Mouse (Mus musculus): Measurements from ENCODE around the gene Lamtor1. TPM values are rescaled to one million over a fixed set of nuclear protein-coding genes. Genes with fewer than 3 reads are reported as not detected.
A peak's percentile ranks its signal among the peaks of the same experiment; 100 is the strongest.
"Not testable (repeated sequence)": the region's sequence is repeated elsewhere in the genome, so short reads cannot be mapped to it uniquely, and the experiment has no call there.

Lamtor1 gene
- polyA plus RNA-seq, 1 experiment from 2014 or later = 176 TPM

DNA sequence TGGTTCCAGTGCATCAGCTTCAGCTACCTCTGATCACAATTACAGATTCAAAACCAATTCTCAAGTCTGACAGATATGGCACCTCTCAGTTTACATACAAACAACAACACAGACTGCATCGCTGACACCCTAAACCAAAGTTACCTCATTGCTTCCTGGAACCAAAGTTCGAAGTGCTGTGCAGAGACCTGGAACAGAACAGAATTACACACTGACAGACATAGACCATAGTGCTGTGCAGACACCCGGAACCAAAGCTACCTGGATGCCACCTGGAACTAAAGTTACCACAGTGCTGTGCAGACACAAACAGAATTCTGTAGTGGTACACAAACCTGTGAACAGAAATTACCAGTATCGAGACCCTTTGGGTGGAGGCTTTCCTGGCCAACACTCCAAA lies 34.1 kb downstream of the Lamtor1 start:
- no peaks in the 10 kb centered on the region for H3K9me3 ChIP-seq
- peaks cover 10% of the 10 kb centered on the region for H3K36me3 ChIP-seq
- no peak overlapping the region for H3K4me3 ChIP-seq
- H3K27ac ChIP-seq = no peak overlapping the region
- DNase-seq (ENCODE audit: low spot score) = no peak
- H3K27me3 ChIP-seq (ENCODE audit: insufficient read depth, poor library complexity, severe bottlenecking) = no peaks in the 10 kb centered on the region
- WGBS = 92% methylated on average over 4 of the region's 4 CpGs
- H3K4me1 ChIP-seq = no peaks in the 10 kb centered on the region

DNA sequence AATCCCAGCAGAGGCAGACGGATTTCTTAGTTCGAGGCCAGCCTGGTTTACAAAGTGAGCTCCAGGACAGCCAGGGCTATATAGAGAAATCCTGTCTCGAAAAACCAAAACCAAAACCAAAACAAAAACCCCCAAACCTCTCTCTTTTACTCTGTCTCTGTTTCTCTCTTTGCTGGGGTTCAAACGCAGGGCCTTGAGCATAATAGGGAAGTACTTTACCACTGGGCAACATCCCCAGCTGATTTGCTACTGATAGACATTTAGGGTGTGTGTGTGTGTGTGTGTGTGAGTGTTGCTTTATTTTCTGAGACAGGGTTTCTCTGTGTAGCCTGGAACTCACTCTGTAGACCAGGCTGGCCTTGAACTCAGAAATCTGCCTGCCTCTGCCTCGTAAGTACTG lies 43.3 kb downstream of the Lamtor1 start:
- H3K4me3 ChIP-seq = not testable (repeated sequence)

DNA sequence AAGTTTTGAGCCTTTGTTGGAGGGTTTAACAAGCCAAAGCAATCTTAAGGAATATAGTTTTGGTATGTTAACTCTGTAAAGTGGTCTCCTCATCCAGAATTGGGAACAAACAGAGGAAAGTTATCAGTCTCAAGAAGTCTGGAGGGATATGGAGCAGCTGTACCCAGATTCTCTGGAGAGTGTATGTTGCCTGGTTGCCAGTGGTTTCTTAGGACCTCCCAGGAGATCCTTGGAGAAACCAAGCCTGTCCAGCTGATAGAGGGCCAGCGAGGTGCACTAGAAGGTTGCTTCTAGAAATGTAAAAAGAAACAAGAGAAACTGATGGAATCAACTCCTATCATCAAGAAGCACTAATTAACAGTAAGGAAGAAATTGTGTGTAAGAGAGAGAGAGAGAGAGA lies 45.9 kb downstream of the Lamtor1 start:
- Histone ChIP-seq H3K4me1 (peaks cover 7% of the 10 kb centered on the region; the same call in 1 of the 2 replicates), H3K27me3 (ENCODE audit: insufficient read depth, poor library complexity, severe bottlenecking) (no peaks in the 10 kb centered on the region), H3K27ac (no peak overlapping the region), H3K36me3 (no peaks in the 10 kb centered on the region), H3K4me3 (no peak overlapping the region), H3K9me3 (no peaks in the 10 kb centered on the region)
- whole genome bisulfite sequencing = 75% methylated on average over 1 of the region's 1 CpGs
- DNase-seq (ENCODE audit: low spot score) = peak; percentile 24

More for the DNA sequence above, 43.3 kb downstream of the Lamtor1 start:
- H3K36me3 ChIP-seq; H3K4me1 ChIP-seq; H3K27me3 ChIP-seq (ENCODE audit: insufficient read depth, poor library complexity, severe bottlenecking); H3K27ac ChIP-seq; H3K9me3 ChIP-seq: not testable (repeated sequence)
- peak; percentile 42 for DNase-seq (ENCODE audit: low spot score)
- WGBS = 93% methylated on average over 5 of the region's 5 CpGs

DNA sequence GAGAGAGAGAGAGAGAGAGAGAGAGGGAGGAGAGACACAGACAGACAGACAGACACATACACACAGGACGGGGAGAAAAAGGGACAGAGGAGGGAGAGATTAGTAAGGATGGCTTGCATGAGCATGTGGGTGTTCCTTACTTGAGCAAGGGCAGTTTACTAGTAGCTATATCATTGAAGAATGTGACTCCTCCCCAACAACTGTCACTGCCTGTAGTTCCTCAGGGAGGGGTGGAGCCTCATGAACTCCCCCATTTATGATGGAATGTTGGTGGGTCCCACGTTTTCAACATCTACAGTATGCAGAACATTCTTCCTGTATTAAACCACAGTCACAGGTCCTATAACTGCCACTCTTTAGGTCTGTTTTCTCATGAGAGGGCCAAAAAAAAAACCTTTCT lies 46.4 kb downstream of the Lamtor1 start:
- DNase-seq (ENCODE audit: low spot score) = peak; percentile 17
- Histone ChIP-seq H3K4me1 (peaks cover 7% of the 10 kb centered on the region; the same call in 1 of the 2 replicates), H3K9me3 (no peaks in the 10 kb centered on the region), H3K4me3 (no peak overlapping the region), H3K27me3 (ENCODE audit: insufficient read depth, poor library complexity, severe bottlenecking) (no peaks in the 10 kb centered on the region), H3K36me3 (no peaks in the 10 kb centered on the region), H3K27ac (no peak overlapping the region)
- 58% methylated on average over 2 of the region's 2 CpGs for WGBS

DNA sequence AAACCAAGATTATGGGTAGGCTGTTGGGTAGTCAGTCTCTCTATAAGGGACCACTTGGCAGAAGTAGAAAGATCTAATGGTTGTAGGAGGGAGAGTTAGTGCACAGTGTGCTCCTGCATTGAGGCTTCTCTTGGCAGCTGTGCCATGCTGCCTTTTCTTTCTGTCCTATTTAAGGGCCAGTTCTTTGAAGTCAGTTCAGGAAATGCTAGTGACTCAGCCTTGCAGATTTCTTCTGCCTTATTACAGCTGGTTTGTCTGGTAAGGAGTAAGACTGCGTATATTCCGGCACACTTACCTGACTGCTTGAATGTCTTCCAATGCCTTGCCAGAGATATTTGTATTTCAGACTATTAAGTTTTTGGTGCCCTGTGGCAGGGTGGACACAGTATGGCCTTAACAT lies 48.5 kb downstream of the Lamtor1 start:
- H3K36me3 ChIP-seq = no peaks in the 10 kb centered on the region
- H3K27ac ChIP-seq = no peak overlapping the region
- no peak overlapping the region for H3K4me3 ChIP-seq
- no peaks in the 10 kb centered on the region for H3K9me3 ChIP-seq
- WGBS = 91% methylated on average over 2 of the region's 2 CpGs
- H3K27me3 ChIP-seq (ENCODE audit: insufficient read depth, poor library complexity, severe bottlenecking) = no peaks in the 10 kb centered on the region
- no peak for DNase-seq (ENCODE audit: low spot score)
- H3K4me1 ChIP-seq = peaks cover 7% of the 10 kb centered on the region; the same call in 1 of the 2 replicates

DNA sequence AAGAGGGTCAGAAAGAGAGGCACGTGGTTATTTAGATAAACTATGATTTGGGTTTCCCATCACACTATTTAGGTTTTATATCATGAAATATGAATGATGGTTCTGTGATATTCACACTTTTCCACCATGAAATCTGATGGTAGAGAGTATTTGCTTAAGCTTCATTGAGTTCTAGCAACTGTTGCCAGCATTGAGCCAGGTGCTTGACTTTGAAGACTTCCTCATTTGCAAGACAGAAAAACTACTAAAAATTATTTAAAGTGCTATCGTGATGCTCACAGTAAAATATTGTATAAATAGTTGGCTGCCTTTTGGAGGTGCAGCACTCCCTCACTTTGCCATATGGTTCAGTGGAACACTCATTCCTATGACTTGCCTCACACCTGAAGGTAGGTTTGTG lies 49.6 kb downstream of the Lamtor1 start:
- peaks cover 11% of the 10 kb centered on the region; the same call in 1 of the 2 replicates for H3K4me1 ChIP-seq
- H3K36me3 ChIP-seq = no peaks in the 10 kb centered on the region
- 89% methylated on average over 2 of the region's 2 CpGs for WGBS
- no peak overlapping the region for H3K4me3 ChIP-seq
- no peak overlapping the region for H3K27ac ChIP-seq
- no peaks in the 10 kb centered on the region for H3K27me3 ChIP-seq (ENCODE audit: insufficient read depth, poor library complexity, severe bottlenecking)
- no peaks in the 10 kb centered on the region for H3K9me3 ChIP-seq
- DNase-seq (ENCODE audit: low spot score) = no peak

DNA sequence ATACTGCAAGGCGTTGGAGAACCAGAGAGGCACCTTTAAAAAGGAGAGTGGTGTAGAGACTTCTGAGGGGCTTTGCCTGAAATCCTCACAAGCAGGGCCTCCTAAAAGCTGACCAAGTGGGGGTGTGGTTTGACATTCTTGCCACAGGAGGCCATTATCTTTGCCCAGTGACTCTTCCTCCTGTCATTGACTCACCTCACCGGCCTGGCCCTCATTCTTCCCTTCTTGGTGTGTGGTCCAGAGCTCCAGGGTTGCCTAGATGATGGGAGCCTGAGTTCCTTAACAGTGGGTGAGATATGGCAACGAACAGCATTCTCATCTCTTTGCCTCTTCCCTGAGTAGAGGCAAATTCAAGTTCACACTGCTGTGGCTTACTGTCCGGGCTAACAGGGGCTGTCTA lies 50.2 kb downstream of the Lamtor1 start:
- no peak for DNase-seq (ENCODE audit: low spot score)
- Histone ChIP-seq H3K27me3 (ENCODE audit: insufficient read depth, poor library complexity, severe bottlenecking) (no peaks in the 10 kb centered on the region), H3K9me3 (no peaks in the 10 kb centered on the region), H3K4me1 (peaks cover 11% of the 10 kb centered on the region; the same call in 1 of the 2 replicates), H3K27ac (no peak overlapping the region), H3K4me3 (no peak overlapping the region), H3K36me3 (no peaks in the 10 kb centered on the region)
- 62% methylated on average over 4 of the region's 4 CpGs for WGBS

DNA sequence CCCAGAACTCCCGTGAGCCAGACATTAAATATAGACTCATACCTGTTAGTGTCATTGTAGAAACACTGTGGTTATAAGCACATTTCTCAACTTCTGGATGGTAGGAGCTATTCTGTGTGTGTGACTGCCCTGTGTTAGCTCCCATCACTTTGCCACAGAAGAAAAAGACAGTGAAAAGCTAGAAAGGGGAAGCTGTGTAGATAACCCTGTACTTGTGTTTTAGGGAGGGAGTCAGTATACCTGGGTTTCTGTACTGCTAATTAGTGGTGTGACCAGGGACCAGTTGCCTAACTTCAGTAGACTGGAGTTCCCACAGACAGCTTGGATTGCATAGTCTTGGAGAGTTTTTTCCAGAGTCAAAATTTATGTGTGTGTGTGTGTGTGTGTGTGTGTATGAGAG lies 50.8 kb downstream of the Lamtor1 start:
- Histone ChIP-seq H3K4me3 (no peak overlapping the region), H3K9me3 (no peaks in the 10 kb centered on the region), H3K4me1 (peaks cover 11% of the 10 kb centered on the region; the same call in 1 of the 2 replicates), H3K36me3 (no peaks in the 10 kb centered on the region), H3K27me3 (ENCODE audit: insufficient read depth, poor library complexity, severe bottlenecking) (no peaks in the 10 kb centered on the region), H3K27ac (no peak overlapping the region)
- WGBS = 92% methylated on average over 1 of the region's 1 CpGs
- no peak for DNase-seq (ENCODE audit: low spot score)

DNA sequence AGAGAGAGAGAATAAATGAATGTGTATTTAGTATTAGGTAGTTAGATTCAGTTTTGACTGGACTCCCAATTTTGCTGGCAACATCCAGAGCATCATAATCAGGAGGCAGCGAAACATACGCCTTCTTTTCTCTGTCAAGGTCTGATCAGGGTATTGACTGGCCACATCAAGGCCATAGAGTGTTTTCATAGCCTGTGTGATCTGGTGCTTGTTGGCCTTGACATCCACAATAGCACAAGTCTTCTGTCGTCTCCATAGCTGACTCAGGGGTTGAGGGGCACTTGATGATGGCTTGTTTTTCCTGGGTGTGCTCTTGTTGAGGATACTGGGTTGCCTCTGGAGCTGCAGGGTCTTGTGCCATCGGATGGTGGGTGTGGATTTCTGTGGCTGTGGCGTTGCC lies 51.2 kb downstream of the Lamtor1 start:
- WGBS = 91% methylated on average over 5 of the region's 5 CpGs
- no peaks in the 10 kb centered on the region for H3K9me3 ChIP-seq
- DNase-seq (ENCODE audit: low spot score) = no peak

DNA sequence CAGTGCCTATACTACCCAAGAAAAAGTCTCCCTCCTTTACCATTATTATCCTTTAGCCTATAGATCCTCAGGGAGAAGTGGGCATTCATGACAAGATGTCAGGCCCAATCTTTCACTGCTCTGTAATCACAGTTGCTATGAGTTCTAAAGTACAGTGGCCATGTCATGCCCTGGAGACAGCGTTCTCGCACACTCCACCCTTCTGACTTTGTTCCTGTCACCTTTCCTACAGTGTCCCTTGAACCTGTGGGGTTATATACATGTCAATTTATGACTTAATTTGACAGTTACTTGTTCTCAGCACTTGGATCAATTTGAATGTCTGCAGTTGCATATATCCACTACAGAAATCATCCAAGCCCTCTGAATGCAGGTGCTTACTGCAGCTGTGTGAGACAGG lies 57.1 kb downstream of the Lamtor1 start:
- H3K4me3 ChIP-seq = no peak overlapping the region
- no peaks in the 10 kb centered on the region for H3K36me3 ChIP-seq
- H3K9me3 ChIP-seq = no peaks in the 10 kb centered on the region
- DNase-seq (ENCODE audit: low spot score) = no peak
- no peaks in the 10 kb centered on the region for H3K27me3 ChIP-seq (ENCODE audit: insufficient read depth, poor library complexity, severe bottlenecking)
- H3K27ac ChIP-seq = no peak overlapping the region
- WGBS = 87% methylated on average over 2 of the region's 2 CpGs
- peaks cover 16% of the 10 kb centered on the region; the same call in 1 of the 2 replicates for H3K4me1 ChIP-seq

More for the DNA sequence above, 51.2 kb downstream of the Lamtor1 start:
- no peak overlapping the region for H3K4me3 ChIP-seq
- peaks cover 11% of the 10 kb centered on the region; the same call in 1 of the 2 replicates for H3K4me1 ChIP-seq
- H3K27ac ChIP-seq = no peak overlapping the region
- no peaks in the 10 kb centered on the region for H3K27me3 ChIP-seq (ENCODE audit: insufficient read depth, poor library complexity, severe bottlenecking)
- no peaks in the 10 kb centered on the region for H3K36me3 ChIP-seq

DNA sequence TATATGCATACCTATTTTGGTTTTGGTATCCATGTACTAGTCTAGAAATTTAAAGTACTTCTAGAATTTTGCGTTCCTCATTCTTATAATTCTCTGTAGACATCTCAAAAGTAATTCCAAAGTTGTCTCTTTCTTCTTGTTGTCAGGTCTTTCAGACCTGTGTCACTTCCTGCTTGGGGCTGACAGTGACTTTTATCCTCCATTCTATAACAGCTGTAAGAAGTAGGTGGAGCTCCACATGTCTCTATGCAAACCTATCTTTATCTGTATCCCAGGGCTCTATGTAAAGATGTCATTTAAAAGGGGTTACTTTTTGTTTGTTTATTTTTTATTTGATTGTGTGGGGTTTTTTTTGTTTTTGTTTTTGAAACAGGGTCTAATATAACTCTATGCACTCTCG lies 57.9 kb downstream of the Lamtor1 start:
- no peak for DNase-seq (ENCODE audit: low spot score)
- Histone ChIP-seq H3K9me3 (no peaks in the 10 kb centered on the region), H3K36me3 (no peaks in the 10 kb centered on the region), H3K27me3 (ENCODE audit: insufficient read depth, poor library complexity, severe bottlenecking) (no peaks in the 10 kb centered on the region), H3K27ac (no peak overlapping the region), H3K4me1 (peaks cover 22% of the 10 kb centered on the region; the same call in 1 of the 2 replicates), H3K4me3 (no peak overlapping the region)
- WGBS = 91% methylated on average over 2 of the region's 2 CpGs

DNA sequence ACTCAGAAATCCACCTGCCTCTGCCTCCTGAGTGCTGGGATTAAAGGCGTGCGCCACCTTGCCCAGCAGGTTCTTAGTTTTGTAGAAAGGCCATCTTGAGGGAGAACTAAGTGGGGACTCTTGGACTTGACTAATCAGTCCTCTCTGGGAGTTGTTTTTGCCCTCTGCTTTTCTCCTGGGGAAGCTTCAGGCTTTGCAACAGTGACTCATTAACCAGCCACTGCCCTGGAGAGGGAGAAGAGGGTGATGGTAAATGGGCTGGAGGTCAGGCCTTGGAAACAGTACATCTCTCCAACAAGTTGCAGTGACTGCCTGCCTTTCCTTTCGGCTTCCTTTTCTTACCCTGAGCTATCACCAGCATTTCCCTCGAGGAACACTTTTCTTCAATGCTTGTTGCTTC lies 58.8 kb downstream of the Lamtor1 start:
- Histone ChIP-seq H3K4me3 (no peak overlapping the region), H3K36me3 (no peaks in the 10 kb centered on the region), H3K27ac (no peak overlapping the region), H3K9me3 (no peaks in the 10 kb centered on the region), H3K27me3 (ENCODE audit: insufficient read depth, poor library complexity, severe bottlenecking) (no peaks in the 10 kb centered on the region), H3K4me1 (peaks cover 31% of the 10 kb centered on the region)
- no peak for DNase-seq (ENCODE audit: low spot score)
- 84% methylated on average over 4 of the region's 4 CpGs for WGBS

DNA sequence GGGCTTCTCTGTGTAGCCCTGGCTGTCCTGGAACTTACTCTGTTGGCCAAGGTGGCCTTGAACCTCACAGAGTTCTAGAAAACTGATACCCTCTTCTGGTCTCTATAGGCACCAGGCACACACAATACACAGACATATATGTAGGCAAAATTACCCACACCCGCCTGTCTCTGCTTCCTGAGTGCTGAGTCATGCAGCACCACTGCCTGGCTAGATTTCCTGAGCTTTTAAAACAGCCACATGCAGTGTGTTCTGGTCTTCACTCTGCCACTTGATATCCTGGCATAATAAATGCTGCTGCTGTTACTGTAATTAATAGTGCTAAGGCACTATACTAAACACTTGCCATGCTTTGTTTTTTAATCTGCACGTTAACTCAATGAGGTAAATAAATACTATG lies 59.9 kb downstream of the Lamtor1 start:
- 59% methylated on average over 2 of the region's 2 CpGs for WGBS
- H3K4me3 ChIP-seq = no peak overlapping the region
- no peaks in the 10 kb centered on the region for H3K9me3 ChIP-seq
- no peak overlapping the region for H3K27ac ChIP-seq
- peaks cover 32% of the 10 kb centered on the region for H3K4me1 ChIP-seq
- no peaks in the 10 kb centered on the region for H3K36me3 ChIP-seq
- H3K27me3 ChIP-seq (ENCODE audit: insufficient read depth, poor library complexity, severe bottlenecking) = no peaks in the 10 kb centered on the region
- no peak for DNase-seq (ENCODE audit: low spot score)

DNA sequence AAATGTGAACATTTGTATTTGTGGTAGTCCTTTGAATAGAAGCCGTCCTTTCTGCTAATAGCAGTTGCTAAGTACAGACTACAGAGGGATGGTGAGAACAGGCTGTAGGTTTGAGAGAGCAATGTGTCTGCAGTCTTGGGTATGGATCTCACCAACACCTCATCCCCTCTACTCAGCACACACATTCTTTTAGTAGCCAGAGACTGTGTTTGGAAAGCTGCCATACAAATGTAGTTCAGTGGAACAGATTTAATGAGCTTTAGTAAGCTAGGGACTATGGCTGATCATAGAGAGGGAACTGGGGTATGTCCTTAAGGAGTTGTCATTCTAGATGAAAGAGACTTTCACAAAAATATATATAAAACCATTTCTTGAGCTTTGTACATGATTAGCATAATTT lies 61.6 kb downstream of the Lamtor1 start:
- H3K27ac ChIP-seq = no peak overlapping the region
- 82% methylated on average over 1 of the region's 1 CpGs for WGBS

More for the DNA sequence above, 61.6 kb downstream of the Lamtor1 start:
- H3K4me1 ChIP-seq = peaks cover 45% of the 10 kb centered on the region
- no peak for DNase-seq (ENCODE audit: low spot score)
- H3K36me3 ChIP-seq = no peaks in the 10 kb centered on the region
- H3K4me3 ChIP-seq = no peak overlapping the region
- H3K27me3 ChIP-seq (ENCODE audit: insufficient read depth, poor library complexity, severe bottlenecking) = no peaks in the 10 kb centered on the region
- no peaks in the 10 kb centered on the region for H3K9me3 ChIP-seq

Measured in heart, embryonic 10.5 days (tissue).